Mouse (Mus musculus) splenic B cell, adult 2 months (primary cell): ENCODE results near the gene Olfr1222.
"Not testable (repeated sequence)": the region's sequence is repeated elsewhere in the genome, so short reads cannot be mapped to it uniquely, and the experiment has no call there.

ENCODE experiments used
- DNase-seq: peaks from one replicate; pipeline ENCODE4 v3.0.0-alpha.2; 2011; ENCODE audit warnings: low read depth, low spot score
- H3K27me3 ChIP-seq: 2 replicates; pipeline ENCODE4 v1.6.1; 2012; ENCODE audit warnings: mild to moderate bottlenecking, low read length, moderate library complexity, mixed read lengths; ENCODE audit not compliant: control insufficient read depth, poor library complexity, insufficient read depth, severe bottlenecking
- H3K36me3 ChIP-seq: 2 replicates; pipeline ENCODE4 v1.6.1; 2012; ENCODE audit warnings: mild to moderate bottlenecking, low read length, moderate library complexity, mixed read lengths; ENCODE audit not compliant: control insufficient read depth, poor library complexity, insufficient read depth, severe bottlenecking

Olfr1222 gene

DNA sequence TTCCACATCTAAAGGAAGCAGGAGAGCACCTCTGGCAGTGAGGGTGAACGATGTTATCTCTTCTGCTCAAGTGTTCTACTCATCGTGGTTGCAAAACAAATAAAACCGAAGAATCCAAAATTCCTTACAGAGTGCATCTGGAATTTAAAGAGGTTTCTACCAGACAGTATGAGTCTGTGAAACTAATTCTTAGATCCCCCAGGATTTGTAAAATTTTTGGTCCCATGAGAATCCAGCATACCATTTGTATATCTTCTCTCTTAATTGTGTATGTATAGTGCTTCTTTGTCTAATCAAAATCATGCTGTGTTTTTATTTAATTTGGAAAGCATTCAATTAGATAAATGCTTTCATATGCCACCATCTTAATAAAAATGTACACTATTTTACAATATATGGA lies at the start of gene Olfr1222:
Gene Olfr1222 (minus strand): TSS at position 101 of the 400 bp plus-strand sequence.
- Histone ChIP-seq H3K36me3 (no peaks in the 10 kb centered on the region), H3K27me3 (no peaks in the 10 kb centered on the region; the same call in 1 of the 2 replicates)
- DNase-seq: no peak

DNA sequence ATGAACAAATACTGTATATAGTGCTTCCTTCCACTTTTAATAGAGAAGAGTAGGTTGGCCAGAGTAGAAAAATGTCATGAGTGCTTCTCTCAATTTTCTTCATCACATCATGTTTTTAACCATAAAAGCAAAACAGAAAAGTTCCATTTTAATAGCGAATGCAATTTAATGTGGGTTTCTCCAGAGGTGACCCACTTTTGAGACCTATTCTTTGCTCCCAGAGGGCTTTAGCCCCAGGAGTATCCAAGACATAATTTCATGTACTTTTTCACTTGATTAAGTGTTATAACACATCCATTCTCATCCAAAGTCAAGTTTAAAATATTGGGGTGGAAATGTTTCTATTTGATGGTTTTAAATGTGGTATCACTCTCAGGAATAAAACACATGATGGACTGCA lies 41.7 kb upstream of the Olfr1222 start, which contains the start of gene Olfr1225:
Gene Olfr1225 (minus strand): TSS at position 101 of the 400 bp plus-strand sequence.
- no peak for DNase-seq
- H3K27me3 ChIP-seq: no peaks in the 10 kb centered on the region
- H3K36me3 ChIP-seq: no peaks in the 10 kb centered on the region

DNA sequence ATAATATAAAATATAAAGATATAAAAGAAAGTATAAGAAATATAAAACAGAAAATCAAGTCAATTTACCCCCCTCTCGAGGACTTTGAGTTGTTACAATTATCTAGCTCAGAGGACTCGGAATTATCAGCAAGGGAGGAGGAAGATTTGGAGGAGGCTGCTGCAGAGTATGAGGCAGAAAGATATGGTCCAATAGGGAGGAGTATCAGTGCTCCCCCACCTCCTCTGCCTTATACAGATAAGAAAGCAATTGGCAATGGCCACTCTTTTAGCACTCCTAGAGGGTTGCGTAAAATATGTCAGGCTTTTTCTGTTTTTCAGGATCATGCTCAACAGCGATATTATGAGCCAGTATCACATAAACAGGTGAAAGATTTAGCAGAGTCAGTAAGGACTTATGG lies 31.9 kb upstream of the Olfr1222 start:
- H3K27me3 ChIP-seq, H3K36me3 ChIP-seq, DNase-seq: not testable (repeated sequence)

GRCm38 (mm10) chr2:89163991-89164390 lies 31.1 kb upstream of the Olfr1222 start, which contains the start of gene Olfr1224-ps1:
Gene Olfr1224-ps1 (minus strand): TSS chr2:89164091.
- DNase-seq, H3K36me3 ChIP-seq, H3K27me3 ChIP-seq: not testable (repeated sequence)

GRCm38 (mm10) chr2:89151460-89151859 lies 18.6 kb upstream of the Olfr1222 start, which contains the start of gene Olfr1223:
Gene Olfr1223 (minus strand): TSS chr2:89151560.
- DNase-seq: no peak
- no peaks in the 10 kb centered on the region for H3K36me3 ChIP-seq
- no peaks in the 10 kb centered on the region for H3K27me3 ChIP-seq

- Histone ChIP-seq H3K27me3 (no peaks in the 10 kb centered on the region), H3K36me3 (no peaks in the 10 kb centered on the region)
- no peak for DNase-seq
Measured at GRCm38 (mm10) chr2:89117183-89117582, 15.7 kb downstream of the Olfr1222 start, which contains the start of gene Olfr1221. Gene Olfr1221 (minus strand): TSS chr2:89117283.

DNA sequence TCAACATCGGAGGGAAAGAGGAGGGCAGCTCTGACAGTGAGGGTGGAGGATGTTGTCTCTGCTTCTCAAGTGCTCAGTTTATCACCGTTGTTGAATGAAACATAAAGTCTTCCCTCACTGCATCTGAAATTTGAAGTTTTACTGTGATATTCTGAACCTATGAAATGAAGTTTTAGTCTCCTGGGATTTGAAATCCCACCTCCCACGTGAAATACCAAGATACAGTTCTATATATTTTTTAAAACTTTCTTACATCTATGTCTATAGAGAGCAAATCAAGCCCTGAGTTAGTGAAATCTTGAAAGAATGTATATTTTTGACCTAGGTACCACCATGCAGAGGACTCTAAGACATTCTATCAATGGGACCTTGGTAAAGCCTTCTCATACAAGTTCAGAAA lies 26.1 kb downstream of the Olfr1222 start, which contains the start of gene Olfr1220:
Gene Olfr1220 (minus strand): TSS at position 101 of the 400 bp plus-strand sequence.
- no peak for DNase-seq
- no peaks in the 10 kb centered on the region for H3K27me3 ChIP-seq
- no peaks in the 10 kb centered on the region for H3K36me3 ChIP-seq

GRCm38 (mm10) chr2:89105651-89106050 lies 27.2 kb downstream of the Olfr1222 start:
- H3K27me3 ChIP-seq: no peaks in the 10 kb centered on the region
- no peaks in the 10 kb centered on the region for H3K36me3 ChIP-seq
- DNase-seq: no peak

DNA sequence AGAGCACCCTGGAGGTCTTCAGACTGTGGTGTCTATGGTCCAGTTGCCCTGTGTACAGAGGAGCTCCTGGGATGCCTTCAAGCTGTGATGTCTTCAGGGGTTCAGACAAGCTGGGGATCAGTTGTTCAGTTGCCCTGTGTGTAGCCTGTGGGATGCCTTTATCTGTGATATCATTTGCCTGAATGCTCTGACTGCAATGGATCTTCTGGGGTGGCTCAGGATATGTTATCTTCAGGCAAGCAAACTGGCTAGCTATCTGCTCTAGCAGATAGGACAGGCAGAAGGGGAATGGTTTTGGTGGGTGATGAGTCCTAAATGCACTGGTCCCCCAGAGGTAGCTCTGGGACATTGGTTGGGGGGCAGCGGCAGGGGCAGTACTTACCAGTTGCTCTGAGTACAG lies 39.0 kb downstream of the Olfr1222 start:
- Histone ChIP-seq H3K27me3 (no peaks in the 10 kb centered on the region), H3K36me3 (no peaks in the 10 kb centered on the region)
- DNase-seq: no peak

- no peak for DNase-seq
- H3K27me3 ChIP-seq: no peaks in the 10 kb centered on the region
- H3K36me3 ChIP-seq: no peaks in the 10 kb centered on the region
Measured at GRCm38 (mm10) chr2:89083413-89083812, 49.4 kb downstream of the Olfr1222 start, which contains the start of gene Olfr1219. Gene Olfr1219 (minus strand): TSS chr2:89083513.

DNA sequence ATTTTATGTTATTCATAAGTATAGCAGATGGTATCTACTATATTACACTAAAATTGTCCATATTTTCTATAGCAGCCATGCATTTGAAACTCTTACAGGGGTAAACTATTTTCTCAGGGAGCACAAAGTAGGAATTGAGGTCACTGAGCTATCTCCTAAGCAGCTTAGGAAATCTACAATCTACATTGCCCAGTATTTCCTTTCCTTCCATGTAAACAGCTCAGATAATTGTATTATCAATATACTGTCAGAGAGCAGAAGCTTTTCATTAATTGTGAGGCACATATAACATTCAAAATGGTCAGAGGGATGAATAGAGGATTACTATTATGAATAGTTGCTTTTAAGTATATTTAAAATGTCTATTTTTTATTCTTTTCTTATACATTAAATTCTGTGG lies 51.4 kb downstream of the Olfr1222 start:
- H3K36me3 ChIP-seq: no peaks in the 10 kb centered on the region
- H3K27me3 ChIP-seq: no peaks in the 10 kb centered on the region
- DNase-seq: no peak
